Mouse (Mus musculus) midbrain, postnatal 0 days (tissue): ENCODE data around the gene Cmbl. TPM values are rescaled to one million over a fixed set of nuclear protein-coding genes. Genes with fewer than 3 reads are reported as not detected.

Experiments
- ATAC-seq: fragments of 200-750 bp; cut with Nextera tagmentation; 2 replicates; pipeline ENCODE4 v1.8.0; 2017; ENCODE audit warnings: moderate number of reproducible peaks, mild to moderate bottlenecking, moderate TSS enrichment, moderate library complexity; ENCODE audit not compliant: low FRiP score
- DNase-seq: peaks from one replicate; pipeline ENCODE4 v3.0.0-alpha.2; 2015; ENCODE audit warnings: low spot score
- H3K27ac ChIP-seq: fragments of 300-500 bp; sonication (generic); 2 replicates; pipeline ENCODE4 v1.5.1; 2014; ENCODE audit warnings: low read depth, mild to moderate bottlenecking, low read length, mixed read lengths
- H3K27me3 ChIP-seq: fragments of 300-500 bp; sonication (generic); 2 replicates; pipeline ENCODE4 v1.6.1; 2014; ENCODE audit warnings: low read length, control low read depth, mixed read lengths; ENCODE audit not compliant: insufficient read depth
- H3K36me3 ChIP-seq: fragments of 300-500 bp; sonication (generic); 2 replicates; pipeline ENCODE4 v1.6.1; 2014; ENCODE audit warnings: low read length, control low read depth, mixed read lengths; ENCODE audit not compliant: insufficient read depth
- H3K4me1 ChIP-seq: fragments of 300-500 bp; sonication (generic); 2 replicates; pipeline ENCODE4 v1.6.1; 2014; ENCODE audit warnings: mild to moderate bottlenecking, control low read depth, antibody characterized with exemption, low read length, mixed read lengths; ENCODE audit not compliant: insufficient read depth
- H3K4me2 ChIP-seq: fragments of 300-500 bp; sonication (generic); 2 replicates; pipeline ENCODE4 v1.6.1; 2014; ENCODE audit warnings: low read depth, mild to moderate bottlenecking, low read length, mixed read lengths; ENCODE audit not compliant: poor library complexity, severe bottlenecking
- H3K4me3 ChIP-seq: fragments of 300-500 bp; sonication (generic); 2 replicates; pipeline ENCODE4 v1.5.1; 2014; ENCODE audit warnings: low read depth, mild to moderate bottlenecking, low read length, moderate library complexity
- H3K9ac ChIP-seq: fragments of 300-500 bp; sonication (generic); replicated peaks from 2 replicates; pipeline ENCODE4 v1.6.1; 2014; ENCODE audit warnings: mild to moderate bottlenecking, low read length, moderate library complexity, mixed read lengths; ENCODE audit not compliant: poor library complexity, severe bottlenecking
- H3K9me3 ChIP-seq: fragments of 300-500 bp; sonication (generic); 2 replicates; pipeline ENCODE4 v1.6.1; 2016; ENCODE audit warnings: low read length, control low read depth
- CTCF ChIP-seq: IDR thresholded peaks from 2 replicates; pipeline ENCODE4 v1.5.1; 2016; ENCODE audit warnings: antibody characterized with exemption, mild to moderate bottlenecking
- WGBS: fragments of 180-500 bp; shearing (Covaris S2); extraction: QIAGEN DNeasy Blood & Tissue Kit; methylation state at CpG from one replicate; pipeline ENCODE4 v1.1.7; 2014; 5-methylcytosine and 5-hydroxymethylcytosine counted together
- polyA plus RNA-seq: library from polyadenylated mRNA; unstranded; fragments of >200 nt; fragmentation: Nextera tagmentation; extraction: Ambion mirVana; gene quantifications from 2 replicates; pipeline ENCODE4 v1.2.1, GENCODE M21; 2015
- total RNA-seq: library from RNA; depleted of rRNA; stranded (reverse); fragments of >200 nt; gene quantifications from 2 replicates; pipeline ENCODE4 v1.2.3, GENCODE M21; 2014

Gene Cmbl
- total and polyA plus RNA-seq, 2 experiments from 2014 or later = 25.9 to 34.3 TPM

DNA sequence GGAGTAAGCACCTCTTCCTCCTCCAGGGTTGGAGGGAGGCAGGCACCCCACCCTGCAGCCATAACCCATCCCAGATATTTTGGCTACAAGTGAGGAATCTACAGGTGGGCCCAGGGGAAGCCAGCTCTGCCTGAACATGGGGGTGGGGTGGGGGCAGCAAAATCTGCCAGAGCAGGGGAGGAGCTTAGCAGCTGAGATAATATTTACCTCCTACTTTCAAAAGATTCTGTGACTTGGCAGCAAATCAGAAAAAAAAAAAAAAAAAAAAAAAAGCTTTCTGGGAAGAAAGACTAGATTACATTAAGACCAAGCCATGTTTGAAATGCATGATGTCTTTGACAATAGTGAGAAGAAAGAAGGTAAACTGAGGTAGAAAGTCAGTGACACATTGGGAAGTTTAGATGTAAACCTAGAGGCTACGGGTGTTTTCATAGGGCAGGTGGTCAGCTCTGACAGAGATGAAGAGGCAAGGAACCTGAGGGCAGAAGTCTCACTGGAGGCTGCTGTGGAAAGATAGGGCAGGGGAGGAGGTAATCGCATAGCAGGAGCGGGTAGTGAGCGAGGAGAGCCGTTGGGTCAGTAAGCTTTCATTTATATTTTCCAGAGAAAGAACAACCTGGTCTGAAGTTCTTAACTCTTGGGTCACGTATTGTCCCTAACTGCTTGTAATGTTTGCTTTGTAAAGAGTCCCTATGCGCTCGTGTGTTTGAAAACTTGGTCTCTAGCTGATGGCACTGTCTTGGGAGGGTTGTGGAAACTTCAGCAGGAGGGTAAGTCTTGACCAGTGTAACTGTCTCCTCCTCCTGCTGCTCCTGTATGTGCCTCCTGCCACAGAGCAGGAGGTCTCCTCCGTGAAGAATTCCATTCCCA, 25.3 kb upstream of the Cmbl start:
- TF ChIP-seq CTCF = no peak
- H3K4me3 ChIP-seq = no peak overlapping the region
- H3K36me3 ChIP-seq = no peaks in the 10 kb centered on the region
- H3K4me2 ChIP-seq = no peak overlapping the region
- H3K4me1 ChIP-seq = peaks cover 6% of the 10 kb centered on the region
- H3K9me3 ChIP-seq = no peaks in the 10 kb centered on the region
- H3K27ac ChIP-seq = no peak overlapping the region
- H3K27me3 ChIP-seq = no peaks in the 10 kb centered on the region
- DNase-seq (no peak), ATAC-seq (no peak)
- no peak overlapping the region for H3K9ac ChIP-seq
- WGBS = 74% methylated on average over 9 of the region's 9 CpGs

DNA sequence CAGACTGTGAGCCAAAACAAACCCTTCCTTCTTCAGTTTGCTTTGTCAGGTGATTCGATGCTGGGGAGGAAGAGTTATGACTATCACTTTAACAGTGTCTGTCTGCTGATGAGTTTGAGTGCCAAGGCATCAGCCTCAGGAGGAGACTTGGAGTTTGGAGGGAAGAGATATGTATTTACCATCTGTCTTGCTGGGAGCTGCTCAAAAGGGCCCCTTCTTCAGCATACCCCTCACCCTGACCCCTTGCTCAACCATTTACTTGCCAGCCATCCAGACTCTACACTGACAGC, 24.7 kb upstream of the Cmbl start:
- H3K4me3 ChIP-seq = no peak overlapping the region
- H3K4me2 ChIP-seq = no peak overlapping the region
- TF ChIP-seq CTCF = no peak
- H3K4me1 ChIP-seq = peaks cover 6% of the 10 kb centered on the region
- no peak overlapping the region for H3K27ac ChIP-seq
- no peaks in the 10 kb centered on the region for H3K9me3 ChIP-seq
- DNase-seq (no peak), ATAC-seq (no peak)
- no peaks in the 10 kb centered on the region for H3K36me3 ChIP-seq
- H3K9ac ChIP-seq = no peak overlapping the region
- WGBS = 61% methylated on average over 1 of the region's 1 CpGs
- no peaks in the 10 kb centered on the region for H3K27me3 ChIP-seq

DNA sequence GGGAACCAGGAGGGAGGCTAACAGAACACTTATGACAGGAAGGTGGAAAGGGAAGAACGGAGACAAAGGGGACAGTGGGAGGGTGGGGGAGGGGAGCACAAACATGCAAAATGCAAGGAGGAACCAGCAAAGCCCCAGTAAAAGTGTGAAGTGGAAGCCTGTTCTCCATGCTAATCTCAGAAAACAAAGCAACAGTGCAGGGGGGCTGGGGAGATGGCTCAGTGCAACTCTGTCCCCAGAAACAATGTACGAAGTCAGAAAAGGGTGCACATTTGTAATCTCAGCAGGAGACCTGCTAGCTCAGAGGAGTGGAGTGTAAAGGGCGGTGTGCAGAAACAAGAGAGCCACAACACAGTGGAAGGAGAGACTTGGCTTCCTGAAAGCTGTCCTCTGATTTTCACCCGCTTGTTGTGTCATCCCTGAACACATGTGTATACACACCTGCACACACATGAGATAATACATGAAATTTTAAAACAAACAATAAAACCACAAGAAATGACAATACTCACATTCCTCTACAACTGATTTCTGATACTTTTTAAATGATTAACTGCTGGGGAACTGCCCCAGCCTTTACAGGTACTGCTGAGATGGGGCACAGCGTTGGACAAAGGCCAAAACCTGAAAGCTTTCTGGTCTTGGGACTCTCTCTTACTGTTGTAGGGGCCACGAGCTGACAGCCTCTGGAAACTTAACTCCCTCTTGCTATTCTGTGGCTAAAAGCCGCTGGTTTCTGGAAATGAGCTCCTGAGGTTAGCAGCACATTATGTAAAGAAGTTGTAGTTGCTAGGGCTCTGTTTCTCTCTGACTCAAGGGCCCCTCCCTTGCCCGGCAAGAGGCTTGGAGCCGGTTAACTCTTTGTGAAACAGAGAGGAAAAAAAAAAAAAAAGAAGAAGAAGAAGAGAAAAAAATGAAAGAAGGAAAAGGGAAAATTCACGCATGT, 22.9 kb upstream of the Cmbl start:
- no peak for TF ChIP-seq CTCF
- Histone ChIP-seq H3K27ac (no peak overlapping the region), H3K9ac (no peak overlapping the region), H3K4me3 (no peak overlapping the region), H3K4me1 (no peaks in the 10 kb centered on the region), H3K27me3 (no peaks in the 10 kb centered on the region), H3K4me2 (no peak overlapping the region), H3K36me3 (no peaks in the 10 kb centered on the region), H3K9me3 (no peaks in the 10 kb centered on the region)
- DNase-seq (no peak), ATAC-seq (no peak; the same call in 1 of the 2 replicates)
- WGBS = 11% methylated on average over 10 of the region's 10 CpGs

GRCm38 (mm10) chr15:31543246-31543645, 21.9 kb upstream of the Cmbl start:
- H3K9ac ChIP-seq = no peak overlapping the region
- 12% methylated on average over 3 of the region's 3 CpGs for WGBS

DNA sequence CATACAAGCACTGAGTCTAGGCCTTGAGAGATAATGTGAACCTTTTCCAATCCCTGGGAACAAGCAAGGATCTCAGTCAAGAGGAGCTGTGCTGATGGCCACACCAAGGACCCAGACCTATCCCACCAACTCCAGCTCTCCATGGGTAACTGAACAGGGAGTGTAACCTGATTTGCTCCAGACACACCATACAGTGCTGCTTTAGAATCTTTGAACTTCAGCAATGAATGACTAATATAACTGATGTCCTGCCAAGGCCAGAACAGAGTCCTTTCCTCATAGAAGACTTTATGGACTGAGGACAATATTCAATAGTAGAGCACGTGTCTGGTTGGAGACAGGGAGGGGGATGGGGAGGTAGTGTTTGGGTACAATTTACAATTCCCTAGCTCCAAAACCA, 20.1 kb upstream of the Cmbl start:
- Histone ChIP-seq H3K4me3 (no peak overlapping the region), H3K27ac (no peak overlapping the region), H3K9me3 (no peaks in the 10 kb centered on the region), H3K4me1 (no peaks in the 10 kb centered on the region), H3K4me2 (no peak overlapping the region), H3K36me3 (no peaks in the 10 kb centered on the region), H3K27me3 (no peaks in the 10 kb centered on the region), H3K9ac (no peak overlapping the region)
- no peak for TF ChIP-seq CTCF
- 59% methylated on average over 1 of the region's 1 CpGs for WGBS
- no peak for DNase-seq
- no peak for ATAC-seq

More at GRCm38 (mm10) chr15:31543246-31543645, 21.9 kb upstream of the Cmbl start:
- no peak overlapping the region for H3K4me3 ChIP-seq
- H3K27ac ChIP-seq = no peak overlapping the region
- ATAC-seq = no peak
- no peak for DNase-seq
- no peaks in the 10 kb centered on the region for H3K27me3 ChIP-seq
- no peak overlapping the region for H3K4me2 ChIP-seq
- H3K4me1 ChIP-seq = no peaks in the 10 kb centered on the region
- no peaks in the 10 kb centered on the region for H3K9me3 ChIP-seq
- no peaks in the 10 kb centered on the region for H3K36me3 ChIP-seq
- no peak for TF ChIP-seq CTCF

DNA sequence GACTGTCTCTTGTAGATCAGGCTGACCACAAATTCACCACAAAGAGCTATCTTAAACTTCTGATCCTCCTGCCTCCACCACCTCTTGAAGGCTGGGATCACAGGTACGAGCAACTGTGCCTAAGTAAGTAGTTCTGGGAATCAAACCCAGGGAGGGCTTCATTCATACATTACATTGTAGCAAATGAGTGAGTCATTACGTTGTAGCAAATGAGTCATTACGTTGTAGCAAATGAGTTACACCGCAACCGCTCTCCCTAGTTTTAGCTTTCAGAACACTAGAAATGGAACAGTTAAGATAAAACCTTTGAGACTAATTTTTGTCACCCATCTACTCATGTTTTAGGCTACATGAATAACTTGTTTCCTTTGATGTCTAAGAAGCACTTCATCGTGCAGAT, 18.9 kb upstream of the Cmbl start:
- no peak for ATAC-seq

More for the DNA sequence above, 18.9 kb upstream of the Cmbl start:
- Histone ChIP-seq H3K4me2 (no peak overlapping the region), H3K27me3 (no peaks in the 10 kb centered on the region), H3K4me1 (no peaks in the 10 kb centered on the region), H3K36me3 (no peaks in the 10 kb centered on the region), H3K9ac (no peak overlapping the region), H3K9me3 (no peaks in the 10 kb centered on the region), H3K4me3 (no peak overlapping the region), H3K27ac (no peak overlapping the region)
- no peak for TF ChIP-seq CTCF
- WGBS = 85% methylated on average over 6 of the region's 6 CpGs
- DNase-seq = no peak
